Mouse (Mus musculus) thymus, adult 2 months (tissue): ENCODE measurements at regions not wholly inside any gene's neighbourhood (a gene's known extent, or its start where the extent isn't known, plus 50 kb on each side); places are given as distances from the start of the nearest gene placed in this dataset.

Experiments used
- CTCF ChIP-seq: fragments of 200-500 bp; IDR thresholded peaks from 2 replicates; pipeline ENCODE4 v1.5.1; 2012; ENCODE audit warnings: mild to moderate bottlenecking, control low read depth, low read length, moderate library complexity, borderline replicate concordance; ENCODE audit not compliant: control insufficient read depth, poor library complexity, insufficient read depth; ENCODE audit errors: extremely low read depth
- POLR2A ChIP-seq: fragments of 200-500 bp; IDR thresholded peaks from 2 replicates; pipeline ENCODE4 v1.6.1; 2012; ENCODE audit warnings: mild to moderate bottlenecking, low read length, control low read depth, moderate library complexity; ENCODE audit not compliant: control insufficient read depth, poor library complexity, insufficient read depth; ENCODE audit errors: extremely low read depth

GRCm38 (mm10) chr12:106448551-106448950 is 438.5 kb downstream of the Vrk1 start:
- no peak for TF ChIP-seq CTCF
- no peak for TF ChIP-seq POLR2A
